Mouse (Mus musculus) bone marrow, adult 2 months (tissue): Measurements from ENCODE around the gene Serpinb3c. TPM values are rescaled to one million over a fixed set of nuclear protein-coding genes. Genes with fewer than 3 reads are reported as not detected.
"Not testable (repeated sequence)": the region's sequence is repeated elsewhere in the genome, so short reads cannot be mapped to it uniquely, and the experiment has no call there.

Experiments used
- H3K27ac ChIP-seq: fragments of 200-500 bp; 2 replicates; pipeline ENCODE4 v1.5.1; 2012; ENCODE audit warnings: low read depth, mild to moderate bottlenecking, control low read depth, inconsistent platforms, low read length; ENCODE audit not compliant: control insufficient read depth, poor library complexity, insufficient read depth
- H3K4me1 ChIP-seq: fragments of 200-500 bp; 2 replicates; pipeline ENCODE4 v1.6.1; 2011; ENCODE audit warnings: low read length; ENCODE audit not compliant: control insufficient read depth, insufficient read depth
- H3K4me3 ChIP-seq: fragments of 200-500 bp; replicated peaks from 2 replicates; pipeline ENCODE3; 2011; ENCODE audit warnings: mild to moderate bottlenecking, low read depth, low read length, control low read depth; ENCODE audit not compliant: control insufficient read depth
- WGBS: fragments of 180-500 bp; shearing (Covaris S2); methylation state at CpG from one replicate; pipeline ENCODE4 v1.1.7; 2018; 5-methylcytosine and 5-hydroxymethylcytosine counted together
- polyA plus RNA-seq: library from polyadenylated mRNA; stranded (reverse); fragments of >200 nt; gene quantifications from 2 replicates; pipeline ENCODE4 v1.2.4, GENCODE M21; 2011; ENCODE audit warnings: low replicate concordance; ENCODE audit not compliant: missing spikeins, insufficient read depth, insufficient read length

Gene Serpinb3c
- polyA plus RNA-seq, result not detected in 2 replicates

GRCm38 (mm10) chr1:107278261-107278660 is at the start of gene Serpinb3c, which contains the start of gene Serpinb3b:
TSS of gene Serpinb3c (minus strand) at chr1:107278371.
TSS of gene Serpinb3b (minus strand) at chr1:107278361.
- H3K4me3 ChIP-seq, H3K27ac ChIP-seq, H3K4me1 ChIP-seq: not testable (repeated sequence)

- not testable (repeated sequence) for H3K4me3 ChIP-seq, H3K27ac ChIP-seq, H3K4me1 ChIP-seq
- 18% methylated on average over 3 of the region's 3 CpGs for WGBS
Measured at GRCm38 (mm10) chr1:107243170-107243569, 35.0 kb downstream of the Serpinb3c start.

Other genes with a start within 250 kb of the Serpinb3c start
- not detected in 2 replicates for gene Serpinb3a, start 226.1 kb downstream of the Serpinb3c start, polyA plus RNA-seq
- not detected in 2 replicates for gene Serpinb3d, start 194.9 kb downstream of the Serpinb3c start, polyA plus RNA-seq
- not detected in 2 replicates for gene Serpinb3b, start within 50 bp of the Serpinb3c start, polyA plus RNA-seq
- 1.4 TPM in 1 of 2 replicates, not detected in the other for gene Serpinb11, start 82.8 kb upstream of the Serpinb3c start, polyA plus RNA-seq
- not detected in 2 replicates for gene Serpinb7, start 121.3 kb upstream of the Serpinb3c start, polyA plus RNA-seq
- 2.5 and 3.4 TPM in 2 replicates for gene Serpinb2, start 233.1 kb upstream of the Serpinb3c start, polyA plus RNA-seq